Mouse (Mus musculus) liver, postnatal 0 days (tissue): Measurements from ENCODE around the gene Fam129a.

Experiments
- CTCF ChIP-seq: sonication (generic); IDR thresholded peaks from 2 replicates; pipeline ENCODE4 v1.5.1; 2016; ENCODE audit warnings: antibody characterized with exemption, low read depth
- EP300 ChIP-seq: IDR thresholded peaks from 2 replicates; pipeline ENCODE4 v1.6.1; 2016; ENCODE audit warnings: antibody characterized with exemption, low read depth, mild to moderate bottlenecking

DNA sequence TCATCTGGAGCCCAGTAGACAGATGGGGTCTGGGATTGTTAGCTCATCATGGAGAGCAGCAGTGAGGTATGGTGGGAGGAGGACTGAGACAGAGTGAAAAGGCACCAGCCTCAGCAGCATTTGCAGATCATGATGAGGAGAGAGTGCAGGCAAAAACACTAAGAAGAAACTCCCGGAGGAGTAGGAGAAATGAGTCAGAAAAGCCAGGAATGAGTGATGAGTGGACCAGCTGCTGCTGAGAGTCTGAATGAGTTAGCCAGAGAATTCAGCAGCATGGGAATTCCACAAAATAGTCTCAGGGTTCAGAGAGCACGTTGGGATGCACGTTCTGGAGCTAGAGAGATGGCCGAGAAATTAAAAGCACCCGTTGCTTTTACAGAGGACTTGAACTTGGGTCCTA lies 67.4 kb downstream of the Fam129a start:
- TF ChIP-seq EP300: no peak
- TF ChIP-seq CTCF: no peak
